Mouse (Mus musculus) testis, postnatal 14 days (tissue): Measurements from ENCODE around the gene Dnttip1.
A peak's percentile ranks its signal among the peaks of the same experiment; 100 is the strongest.
"Not testable (repeated sequence)": the region's sequence is repeated elsewhere in the genome, so short reads cannot be mapped to it uniquely, and the experiment has no call there.

Experiments used
- DNase-seq: peaks from one replicate; pipeline ENCODE4 v3.0.0; 2021; ENCODE audit warnings: low spot score

Dnttip1 gene

GRCm38 (mm10) chr2:164781876-164782275 is 36.1 kb downstream of the Dnttip1 start:
- DNase-seq = no peak

GRCm38 (mm10) chr2:164783926-164784581 is 38.3 kb downstream of the Dnttip1 start:
- DNase-seq = no peak

- DNase-seq = no peak
Observed at GRCm38 (mm10) chr2:164784869-164785420, 39.2 kb downstream of the Dnttip1 start.

- DNase-seq = peak; percentile 89
Observed at GRCm38 (mm10) chr2:164785481-164786387, 40.0 kb downstream of the Dnttip1 start, which contains the start of gene Snx21. Gene Snx21 (plus strand): TSS chr2:164785823.

- DNase-seq = no peak
Observed at GRCm38 (mm10) chr2:164786388-164786885, 40.7 kb downstream of the Dnttip1 start.

GRCm38 (mm10) chr2:164787032-164787431 is 41.2 kb downstream of the Dnttip1 start:
- no peak for DNase-seq

- no peak for DNase-seq
Observed at GRCm38 (mm10) chr2:164787779-164788178, 42.0 kb downstream of the Dnttip1 start.

- DNase-seq = no peak
Observed at GRCm38 (mm10) chr2:164788411-164788810, 42.6 kb downstream of the Dnttip1 start.

- DNase-seq = no peak
Observed at GRCm38 (mm10) chr2:164790451-164790850, 44.7 kb downstream of the Dnttip1 start.

- no peak for DNase-seq
Observed at GRCm38 (mm10) chr2:164791841-164792261, 46.1 kb downstream of the Dnttip1 start.

- no peak for DNase-seq
Observed at GRCm38 (mm10) chr2:164792400-164793190, 46.8 kb downstream of the Dnttip1 start.

GRCm38 (mm10) chr2:164793236-164793635 is 47.5 kb downstream of the Dnttip1 start:
- peak; percentile 60 for DNase-seq

- no peak for DNase-seq
Observed at GRCm38 (mm10) chr2:164793772-164794171, 48.0 kb downstream of the Dnttip1 start.

GRCm38 (mm10) chr2:164794293-164794692 is 48.5 kb downstream of the Dnttip1 start:
- peak; percentile 79 for DNase-seq

GRCm38 (mm10) chr2:164795868-164796267 is 50.1 kb downstream of the Dnttip1 start:
- DNase-seq = no peak

- DNase-seq = not testable (repeated sequence)
Observed at GRCm38 (mm10) chr2:164798554-164798953, 52.8 kb downstream of the Dnttip1 start.

- DNase-seq = no peak
Observed at GRCm38 (mm10) chr2:164800252-164801004, 54.6 kb downstream of the Dnttip1 start.

GRCm38 (mm10) chr2:164803201-164803920 is 57.6 kb downstream of the Dnttip1 start:
- DNase-seq = no peak

- DNase-seq = no peak
Observed at GRCm38 (mm10) chr2:164803921-164804313, 58.1 kb downstream of the Dnttip1 start.
